Mouse (Mus musculus): ENCODE results near the gene Kcnk1. TPM values are rescaled to one million over a fixed set of nuclear protein-coding genes. Genes with fewer than 3 reads are reported as not detected.
A peak's percentile ranks its signal among the peaks of the same experiment; 100 is the strongest.

Gene Kcnk1
- polyA plus RNA-seq, 1 experiment from 2014 or later, result 14.3 TPM

- DNase-seq, result no peak
- no peak overlapping the region for H3K27ac ChIP-seq (replicated peaks; ENCODE audit: low read depth, low read length)
- H3K9ac ChIP-seq (replicated peaks; ENCODE audit: low read length), result no peak overlapping the region
- H3K9me3 ChIP-seq (ENCODE audit: control insufficient read depth, low read length), result 0 out of 2 replicates have a peak, but pooled peaks cover 5% of the 10 kb centered on the region
- no peaks in the 10 kb centered on the region for H3K36me3 ChIP-seq (ENCODE audit: control insufficient read depth, insufficient read depth, low read length)
- no peaks in the 10 kb centered on the region for H3K4me1 ChIP-seq (ENCODE audit: control insufficient read depth, insufficient read depth, low read length)
- no peak overlapping the region for H3K4me2 ChIP-seq (ENCODE audit: low read length)
- H3K27me3 ChIP-seq (ENCODE audit: control insufficient read depth, insufficient read depth, low read length), result no peaks in the 10 kb centered on the region
- WGBS, result 88% methylated on average over 8 of the region's 8 CpGs
- H3K4me3 ChIP-seq (replicated peaks; ENCODE audit: low read depth, low read length), result no peak overlapping the region
- ATAC-seq (ENCODE audit: low FRiP score, low TSS enrichment), result no peak
Measured at GRCm38 (mm10) chr8:125960037-125960436, 34.9 kb upstream of the Kcnk1 start.

- ATAC-seq (ENCODE audit: low FRiP score, low TSS enrichment) (no peak), DNase-seq (no peak)
- Histone ChIP-seq H3K9me3 (ENCODE audit: control insufficient read depth, low read length) (0 out of 2 replicates have a peak, but pooled peaks cover 5% of the 10 kb centered on the region), H3K27me3 (ENCODE audit: control insufficient read depth, insufficient read depth, low read length) (no peaks in the 10 kb centered on the region), H3K4me3 (replicated peaks; ENCODE audit: low read depth, low read length) (no peak overlapping the region), H3K4me2 (ENCODE audit: low read length) (no peak overlapping the region), H3K4me1 (ENCODE audit: control insufficient read depth, insufficient read depth, low read length) (no peaks in the 10 kb centered on the region), H3K9ac (replicated peaks; ENCODE audit: low read length) (no peak overlapping the region), H3K36me3 (ENCODE audit: control insufficient read depth, insufficient read depth, low read length) (no peaks in the 10 kb centered on the region), H3K27ac (replicated peaks; ENCODE audit: low read depth, low read length) (no peak overlapping the region)
- WGBS, result 82% methylated on average over 6 of the region's 6 CpGs
Measured at GRCm38 (mm10) chr8:125961790-125962189, 33.2 kb upstream of the Kcnk1 start.

GRCm38 (mm10) chr8:125963807-125964211 lies 31.2 kb upstream of the Kcnk1 start:
- Histone ChIP-seq H3K27ac (replicated peaks; ENCODE audit: low read depth, low read length) (no peak overlapping the region), H3K4me3 (replicated peaks; ENCODE audit: low read depth, low read length) (no peak overlapping the region), H3K27me3 (ENCODE audit: control insufficient read depth, insufficient read depth, low read length) (no peaks in the 10 kb centered on the region), H3K9ac (replicated peaks; ENCODE audit: low read length) (no peak overlapping the region), H3K36me3 (ENCODE audit: control insufficient read depth, insufficient read depth, low read length) (no peaks in the 10 kb centered on the region), H3K4me2 (ENCODE audit: low read length) (peak overlapping the region; percentile 16), H3K9me3 (ENCODE audit: control insufficient read depth, low read length) (0 out of 2 replicates have a peak, but pooled peaks cover 5% of the 10 kb centered on the region), H3K4me1 (ENCODE audit: control insufficient read depth, insufficient read depth, low read length) (no peaks in the 10 kb centered on the region)
- ATAC-seq (ENCODE audit: low FRiP score, low TSS enrichment) (no peak), DNase-seq (peak; percentile 24)
- WGBS, result 7% methylated on average over 11 of the region's 11 CpGs

- ATAC-seq (ENCODE audit: low FRiP score, low TSS enrichment) (no peak), DNase-seq (no peak)
- Histone ChIP-seq H3K27ac (replicated peaks; ENCODE audit: low read depth, low read length) (no peak overlapping the region), H3K9me3 (ENCODE audit: control insufficient read depth, low read length) (no peaks in the 10 kb centered on the region), H3K4me3 (replicated peaks; ENCODE audit: low read depth, low read length) (no peak overlapping the region), H3K9ac (replicated peaks; ENCODE audit: low read length) (no peak overlapping the region), H3K27me3 (ENCODE audit: control insufficient read depth, insufficient read depth, low read length) (no peaks in the 10 kb centered on the region), H3K4me2 (ENCODE audit: low read length) (no peak overlapping the region), H3K36me3 (ENCODE audit: control insufficient read depth, insufficient read depth, low read length) (no peaks in the 10 kb centered on the region), H3K4me1 (ENCODE audit: control insufficient read depth, insufficient read depth, low read length) (no peaks in the 10 kb centered on the region)
- WGBS, result 60% methylated on average over 3 of the region's 3 CpGs
Measured at GRCm38 (mm10) chr8:125971336-125971735, 23.6 kb upstream of the Kcnk1 start.

- ATAC-seq (ENCODE audit: low FRiP score, low TSS enrichment) (no peak), DNase-seq (no peak)
- Histone ChIP-seq H3K36me3 (ENCODE audit: control insufficient read depth, insufficient read depth, low read length) (no peaks in the 10 kb centered on the region), H3K4me2 (ENCODE audit: low read length) (no peak overlapping the region), H3K27ac (replicated peaks; ENCODE audit: low read depth, low read length) (no peak overlapping the region), H3K4me3 (replicated peaks; ENCODE audit: low read depth, low read length) (no peak overlapping the region), H3K4me1 (ENCODE audit: control insufficient read depth, insufficient read depth, low read length) (no peaks in the 10 kb centered on the region), H3K9ac (replicated peaks; ENCODE audit: low read length) (no peak overlapping the region), H3K9me3 (ENCODE audit: control insufficient read depth, low read length) (no peaks in the 10 kb centered on the region), H3K27me3 (ENCODE audit: control insufficient read depth, insufficient read depth, low read length) (no peaks in the 10 kb centered on the region)
- 86% methylated on average over 4 of the region's 4 CpGs for WGBS
Measured at GRCm38 (mm10) chr8:125975981-125976380, 19.0 kb upstream of the Kcnk1 start.

GRCm38 (mm10) chr8:125980826-125981225 lies 14.1 kb upstream of the Kcnk1 start:
- 38% methylated on average over 6 of the region's 6 CpGs for WGBS
- no peak for ATAC-seq (ENCODE audit: low FRiP score, low TSS enrichment)

GRCm38 (mm10) chr8:125983515-125983914 lies 11.5 kb upstream of the Kcnk1 start:
- no peak overlapping the region for H3K4me3 ChIP-seq (replicated peaks; ENCODE audit: low read depth, low read length)
- H3K4me2 ChIP-seq (ENCODE audit: low read length), result no peak overlapping the region
- WGBS, result 80% methylated on average over 3 of the region's 3 CpGs
- DNase-seq (no peak), ATAC-seq (ENCODE audit: low FRiP score, low TSS enrichment) (no peak)
- H3K4me1 ChIP-seq (ENCODE audit: control insufficient read depth, insufficient read depth, low read length), result no peaks in the 10 kb centered on the region
- H3K9ac ChIP-seq (replicated peaks; ENCODE audit: low read length), result no peak overlapping the region
- H3K27me3 ChIP-seq (ENCODE audit: control insufficient read depth, insufficient read depth, low read length), result no peaks in the 10 kb centered on the region
- H3K9me3 ChIP-seq (ENCODE audit: control insufficient read depth, low read length), result no peaks in the 10 kb centered on the region
- no peak overlapping the region for H3K27ac ChIP-seq (replicated peaks; ENCODE audit: low read depth, low read length)
- H3K36me3 ChIP-seq (ENCODE audit: control insufficient read depth, insufficient read depth, low read length), result no peaks in the 10 kb centered on the region

More at GRCm38 (mm10) chr8:125980826-125981225, 14.1 kb upstream of the Kcnk1 start:
- H3K27ac ChIP-seq (replicated peaks; ENCODE audit: low read depth, low read length), result no peak overlapping the region
- DNase-seq, result no peak
- no peaks in the 10 kb centered on the region for H3K27me3 ChIP-seq (ENCODE audit: control insufficient read depth, insufficient read depth, low read length)
- no peaks in the 10 kb centered on the region for H3K4me1 ChIP-seq (ENCODE audit: control insufficient read depth, insufficient read depth, low read length)
- H3K4me3 ChIP-seq (replicated peaks; ENCODE audit: low read depth, low read length), result no peak overlapping the region
- H3K4me2 ChIP-seq (ENCODE audit: low read length), result no peak overlapping the region
- no peak overlapping the region for H3K9ac ChIP-seq (replicated peaks; ENCODE audit: low read length)
- no peaks in the 10 kb centered on the region for H3K36me3 ChIP-seq (ENCODE audit: control insufficient read depth, insufficient read depth, low read length)
- H3K9me3 ChIP-seq (ENCODE audit: control insufficient read depth, low read length), result no peaks in the 10 kb centered on the region

- no peak for ATAC-seq (ENCODE audit: low FRiP score, low TSS enrichment)
- no peak overlapping the region for H3K4me3 ChIP-seq (replicated peaks; ENCODE audit: low read depth, low read length)
- no peak overlapping the region for H3K27ac ChIP-seq (replicated peaks; ENCODE audit: low read depth, low read length)
- no peaks in the 10 kb centered on the region for H3K27me3 ChIP-seq (ENCODE audit: control insufficient read depth, insufficient read depth, low read length)
- DNase-seq, result no peak
- H3K36me3 ChIP-seq (ENCODE audit: control insufficient read depth, insufficient read depth, low read length), result no peaks in the 10 kb centered on the region
- H3K4me2 ChIP-seq (ENCODE audit: low read length), result no peak overlapping the region
- no peaks in the 10 kb centered on the region for H3K4me1 ChIP-seq (ENCODE audit: control insufficient read depth, insufficient read depth, low read length)
- H3K9me3 ChIP-seq (ENCODE audit: control insufficient read depth, low read length), result no peaks in the 10 kb centered on the region
- H3K9ac ChIP-seq (replicated peaks; ENCODE audit: low read length), result no peak overlapping the region
- 95% methylated on average over 4 of the region's 4 CpGs for WGBS
Measured at GRCm38 (mm10) chr8:125984140-125984539, 10.8 kb upstream of the Kcnk1 start.

GRCm38 (mm10) chr8:125985364-125985763 lies 9.6 kb upstream of the Kcnk1 start:
- ATAC-seq (ENCODE audit: low FRiP score, low TSS enrichment), result no peak
- no peaks in the 10 kb centered on the region for H3K27me3 ChIP-seq (ENCODE audit: control insufficient read depth, insufficient read depth, low read length)
- no peaks in the 10 kb centered on the region for H3K9me3 ChIP-seq (ENCODE audit: control insufficient read depth, low read length)
- whole genome bisulfite sequencing, result 98% methylated on average over 2 of the region's 2 CpGs
- no peak overlapping the region for H3K4me3 ChIP-seq (replicated peaks; ENCODE audit: low read depth, low read length)
- H3K27ac ChIP-seq (replicated peaks; ENCODE audit: low read depth, low read length), result no peak overlapping the region
- H3K9ac ChIP-seq (replicated peaks; ENCODE audit: low read length), result no peak overlapping the region
- no peaks in the 10 kb centered on the region for H3K4me1 ChIP-seq (ENCODE audit: control insufficient read depth, insufficient read depth, low read length)
- H3K36me3 ChIP-seq (ENCODE audit: control insufficient read depth, insufficient read depth, low read length), result no peaks in the 10 kb centered on the region
- no peak for DNase-seq
- H3K4me2 ChIP-seq (ENCODE audit: low read length), result no peak overlapping the region

All from midbrain, embryonic 14.5 days (tissue).